Mouse (Mus musculus): ENCODE measurements around the gene Hoxc6.

Hoxc6 gene

DNA sequence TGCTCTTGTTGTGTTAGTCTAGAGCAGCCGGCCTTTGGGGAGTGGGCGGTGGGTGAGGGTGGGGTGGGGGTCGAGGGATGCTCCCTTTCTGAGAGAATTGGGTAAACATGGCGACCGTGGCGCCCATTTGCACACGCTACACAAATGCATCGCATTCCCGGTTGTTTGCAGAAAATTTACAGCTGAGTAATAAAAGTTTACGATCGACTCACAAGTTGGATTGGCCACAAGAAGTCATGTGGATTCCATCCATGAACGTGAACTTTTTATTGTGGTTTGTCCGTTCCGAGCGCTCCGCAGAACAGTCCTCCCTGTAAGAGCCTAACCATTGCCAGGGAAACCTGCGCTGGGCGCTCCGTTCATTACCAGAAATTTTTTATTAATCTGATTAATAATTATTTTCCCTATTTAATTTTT, at the start of gene Hoxc6:
Gene Hoxc6, plus strand, starts transcription at position 319 of the 417 bp plus-strand sequence.
- DNase-seq: no peak

DNA sequence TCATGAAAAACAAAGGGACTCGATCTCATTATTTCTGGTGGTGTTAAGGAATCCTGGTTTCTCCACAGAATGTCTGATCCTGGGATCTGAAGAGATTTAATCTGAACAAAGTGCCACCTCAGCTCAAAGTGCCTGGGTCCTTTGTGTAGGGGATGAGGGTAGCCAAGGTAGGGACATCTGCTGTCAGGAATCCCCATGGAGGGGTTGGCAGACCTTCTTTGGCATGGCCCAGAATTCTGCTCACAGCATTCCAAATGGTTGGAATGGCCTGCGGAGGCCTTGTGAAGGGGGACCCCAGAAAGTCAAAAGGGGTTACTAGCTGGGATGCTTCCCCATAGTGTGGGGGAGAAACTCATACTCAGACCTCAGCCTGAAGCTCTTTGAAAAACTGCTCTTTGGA, 49.2 kb upstream of the Hoxc6 start:
- DNase-seq: no peak

DNA sequence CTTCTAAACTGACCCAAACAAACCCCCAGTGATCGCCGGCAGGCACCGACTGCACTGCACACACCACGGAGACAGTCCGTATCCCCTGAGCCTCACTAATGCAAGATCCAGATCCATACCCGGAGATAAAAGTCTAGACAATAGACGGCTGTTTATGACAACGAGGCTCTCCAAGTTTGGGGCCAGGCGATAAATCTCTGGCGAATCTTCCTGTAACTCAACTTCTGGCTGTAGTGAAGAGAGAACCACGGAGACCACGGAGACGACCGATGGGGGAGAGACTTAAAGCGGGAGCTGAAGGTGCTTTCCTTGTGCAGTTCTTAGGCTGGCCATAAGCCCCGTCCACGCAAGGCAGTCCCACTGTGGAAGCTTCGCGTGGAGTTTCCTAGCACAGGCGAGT, 48.4 kb upstream of the Hoxc6 start:
- no peak for DNase-seq

DNA sequence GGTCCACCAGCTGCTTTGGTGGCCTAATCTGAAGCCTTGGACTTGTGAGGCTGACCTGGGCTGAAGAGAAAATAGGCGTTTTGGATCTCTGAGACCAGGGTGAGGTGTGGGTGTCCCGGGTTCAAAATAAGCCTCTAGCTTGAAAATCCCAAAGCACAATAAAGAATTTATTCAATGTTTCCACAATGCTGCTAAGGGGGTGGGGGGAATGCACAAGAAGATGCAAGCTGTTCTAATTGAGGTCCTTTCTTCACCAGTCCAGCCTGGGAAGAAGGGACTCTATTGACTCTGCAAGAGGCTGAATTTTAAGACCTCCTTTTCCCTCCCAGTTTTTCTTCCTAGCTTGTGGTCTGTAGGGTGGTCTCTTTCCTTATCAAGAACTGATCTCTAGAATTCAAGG, 47.2 kb upstream of the Hoxc6 start:
- no peak for DNase-seq

DNA sequence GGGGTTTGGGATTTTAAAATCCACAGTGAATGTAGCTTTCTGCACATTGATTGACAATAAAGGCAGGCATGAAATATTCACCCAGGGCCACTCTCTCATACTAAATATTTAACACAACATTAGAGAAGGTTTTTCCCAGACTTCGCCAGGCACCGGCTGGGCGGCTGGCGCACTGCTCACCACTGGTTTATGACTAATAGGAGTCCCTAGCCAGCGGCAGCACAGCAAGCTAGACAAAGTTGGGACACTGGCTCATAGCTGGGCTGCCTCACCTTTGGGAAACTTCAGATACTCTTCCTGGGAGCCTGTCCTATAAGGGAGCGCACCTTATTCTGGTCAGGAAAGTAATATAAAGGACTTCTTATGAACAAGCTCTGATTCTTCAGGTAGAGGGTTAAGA, 44.5 kb upstream of the Hoxc6 start:
- DNase-seq: no peak

DNA sequence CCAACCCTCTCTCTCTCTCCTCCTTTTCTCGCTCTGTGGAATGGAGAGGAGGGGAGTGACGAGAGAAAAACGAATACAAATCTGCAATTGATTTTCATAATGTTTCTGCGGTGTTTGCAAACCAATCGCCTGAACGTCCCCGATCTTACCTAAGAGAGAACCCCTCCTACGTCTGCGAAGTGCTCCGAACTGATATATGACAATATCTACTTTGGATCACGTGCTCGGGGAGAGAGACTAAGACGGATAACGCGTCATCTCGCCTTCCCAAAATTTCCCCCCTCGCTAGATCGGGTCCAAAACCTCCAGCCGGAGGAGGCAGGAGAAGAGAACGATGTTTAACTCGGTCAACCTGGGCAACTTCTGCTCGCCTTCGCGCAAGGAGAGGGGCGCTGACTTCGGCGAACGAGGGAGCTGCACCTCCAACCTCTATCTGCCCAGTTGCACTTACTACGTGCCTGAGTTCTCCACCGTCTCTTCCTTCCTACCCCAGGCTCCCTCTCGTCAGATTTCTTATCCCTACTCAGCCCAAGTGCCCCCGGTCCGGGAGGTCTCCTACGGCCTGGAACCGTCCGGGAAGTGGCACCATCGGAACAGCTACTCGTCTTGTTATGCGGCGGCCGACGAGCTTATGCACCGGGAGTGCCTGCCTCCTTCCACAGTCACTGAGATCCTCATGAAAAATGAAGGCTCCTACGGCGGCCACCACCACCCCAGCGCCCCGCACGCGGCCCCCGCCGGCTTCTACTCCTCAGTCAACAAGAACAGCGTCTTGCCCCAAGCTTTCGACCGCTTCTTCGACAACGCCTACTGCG, 43.7 kb upstream of the Hoxc6 start, which contains the start of gene Hoxc11:
Gene Hoxc11, plus strand, starts transcription at position 236 of the 815 bp plus-strand sequence.
- DNase-seq: no peak

DNA sequence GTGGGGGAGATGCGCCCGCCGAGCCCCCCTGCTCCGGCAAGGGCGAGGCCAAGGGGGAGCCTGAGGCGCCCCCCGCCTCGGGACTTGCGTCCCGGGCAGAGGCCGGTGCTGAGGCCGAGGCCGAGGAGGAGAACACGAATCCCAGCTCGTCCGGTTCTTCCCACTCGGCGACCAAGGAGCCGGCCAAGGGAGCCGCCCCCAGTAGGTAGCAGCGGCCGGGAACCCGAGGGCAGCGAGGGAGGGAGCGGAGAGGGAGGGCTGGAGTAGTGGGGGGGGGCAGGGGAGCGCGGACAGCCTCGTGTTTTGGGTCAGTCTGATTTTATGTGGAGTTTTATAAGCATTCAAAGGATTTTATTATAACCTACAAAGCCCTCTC, 43.1 kb upstream of the Hoxc6 start:
- DNase-seq: no peak

DNA sequence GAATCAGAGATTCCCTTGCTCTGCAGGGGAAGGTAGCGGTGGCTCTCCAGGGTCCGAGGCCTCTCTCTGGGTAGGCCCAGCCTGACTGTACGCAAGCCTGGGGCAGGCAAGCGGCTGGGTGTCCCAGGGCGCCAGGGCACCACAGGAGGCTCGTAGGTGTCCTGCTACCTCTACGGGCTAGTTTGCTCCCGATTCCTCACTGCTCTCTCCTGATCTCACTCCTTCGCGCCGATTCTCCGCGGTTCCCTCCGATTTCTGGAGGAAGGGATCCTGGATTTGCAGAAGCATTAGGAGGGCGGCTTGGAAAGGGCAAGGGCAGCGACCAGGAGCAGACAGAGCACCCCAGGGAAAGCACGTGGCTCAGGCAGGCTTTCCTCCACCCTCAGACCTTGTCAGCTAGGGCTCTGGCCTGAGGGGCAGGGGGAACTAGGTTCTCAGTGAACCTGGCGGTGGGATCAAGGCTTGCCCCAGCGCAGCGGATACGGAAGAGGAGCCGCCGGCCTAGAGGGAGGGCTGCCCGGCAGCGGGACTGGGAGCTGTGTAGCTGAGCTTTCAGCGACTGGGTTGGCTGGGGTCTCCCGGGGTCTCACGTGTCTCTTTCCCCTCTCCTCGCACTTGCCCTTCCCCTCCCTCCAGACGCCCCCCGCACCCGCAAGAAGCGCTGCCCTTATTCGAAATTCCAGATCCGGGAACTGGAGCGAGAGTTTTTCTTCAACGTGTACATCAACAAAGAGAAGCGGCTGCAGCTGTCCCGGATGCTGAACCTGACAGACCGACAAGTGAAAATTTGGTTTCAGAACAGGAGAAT, 42.0 kb upstream of the Hoxc6 start:
- no peak for DNase-seq

DNA sequence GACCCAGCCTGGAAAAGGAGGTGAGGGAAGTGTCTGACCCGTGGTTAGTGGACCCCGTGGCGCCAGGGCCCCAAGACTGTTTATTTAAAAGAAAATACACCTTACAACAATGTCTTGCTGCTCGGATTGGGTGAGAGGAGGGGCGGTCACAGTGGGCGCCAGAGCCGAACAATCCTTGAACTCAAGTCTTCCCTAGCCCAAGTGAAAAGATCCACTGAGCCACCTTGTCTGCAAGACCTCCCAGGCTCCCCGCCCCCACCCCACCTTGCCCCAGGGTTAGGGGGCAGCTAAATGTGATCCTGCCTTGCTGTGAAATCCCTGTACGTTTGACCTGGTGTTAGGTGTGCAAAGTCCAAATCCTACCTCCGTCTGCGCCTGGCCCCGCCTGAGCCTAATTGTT, 41.2 kb upstream of the Hoxc6 start:
- DNase-seq: no peak

DNA sequence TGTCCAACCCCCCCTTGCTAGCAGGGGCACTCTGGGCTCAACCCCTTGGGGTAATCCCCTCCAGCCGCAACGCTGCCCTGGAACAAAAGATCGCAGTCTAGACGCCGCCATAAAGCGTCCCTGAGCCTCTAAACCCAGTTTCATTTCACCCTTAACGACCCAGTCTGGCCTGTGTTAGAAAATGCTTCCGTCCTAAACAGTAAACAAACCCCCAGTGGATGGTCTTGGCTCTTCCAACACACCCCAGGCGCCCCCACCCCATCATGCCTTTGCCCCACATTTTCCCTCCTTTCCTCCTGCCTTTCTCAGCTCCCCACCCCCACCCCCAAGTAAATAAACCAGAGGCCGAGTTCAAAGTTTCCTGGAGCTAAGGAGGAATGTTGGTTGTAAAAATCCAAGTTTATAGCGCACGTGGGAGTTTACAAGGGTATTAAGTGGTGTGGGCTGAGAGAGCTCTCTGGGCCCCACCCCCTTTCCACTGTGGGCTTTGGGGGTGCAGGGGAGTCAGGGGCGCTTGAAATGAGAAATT, 38.3 kb upstream of the Hoxc6 start:
- DNase-seq: peak; percentile 32

DNA sequence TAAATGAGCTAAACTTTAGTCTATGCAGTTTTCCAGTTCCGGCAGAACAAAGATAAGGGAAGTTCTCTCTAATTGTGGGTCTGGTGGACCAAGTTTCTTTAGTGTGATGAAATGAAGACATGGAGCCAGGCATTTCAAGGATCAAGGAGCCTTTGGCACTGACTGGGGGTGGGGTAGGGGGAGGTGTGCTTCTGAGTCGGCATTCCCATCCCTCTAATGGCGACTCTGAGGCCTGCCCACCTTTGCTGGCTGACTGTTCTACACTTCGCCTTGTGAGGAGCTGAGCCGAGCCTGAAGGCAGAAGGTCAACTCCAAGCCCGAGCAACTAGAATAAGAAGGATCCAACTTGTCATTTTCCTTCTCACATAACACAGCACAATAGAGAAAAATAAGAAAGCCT, 36.3 kb upstream of the Hoxc6 start:
- DNase-seq: no peak

DNA sequence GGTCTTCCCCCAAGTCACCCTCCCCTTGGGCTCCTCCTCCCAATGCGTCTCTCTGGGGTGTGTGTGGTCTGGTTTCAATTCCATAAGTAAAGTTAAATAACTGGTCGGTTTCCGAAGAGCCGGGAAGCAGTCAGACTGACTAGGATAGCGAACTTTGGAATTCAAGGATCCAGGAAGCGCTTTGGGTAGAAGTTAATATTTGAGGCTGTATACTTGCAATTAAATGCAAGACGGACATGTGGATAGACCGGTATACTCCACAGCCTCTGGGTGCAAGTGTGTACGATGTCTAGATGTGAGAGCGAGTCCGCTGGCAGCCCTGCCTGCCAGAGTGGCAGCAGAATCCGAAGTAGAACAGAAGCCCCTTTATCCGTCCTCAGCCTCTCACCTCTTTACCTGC, 35.6 kb upstream of the Hoxc6 start:
- peak; percentile 38 for DNase-seq

DNA sequence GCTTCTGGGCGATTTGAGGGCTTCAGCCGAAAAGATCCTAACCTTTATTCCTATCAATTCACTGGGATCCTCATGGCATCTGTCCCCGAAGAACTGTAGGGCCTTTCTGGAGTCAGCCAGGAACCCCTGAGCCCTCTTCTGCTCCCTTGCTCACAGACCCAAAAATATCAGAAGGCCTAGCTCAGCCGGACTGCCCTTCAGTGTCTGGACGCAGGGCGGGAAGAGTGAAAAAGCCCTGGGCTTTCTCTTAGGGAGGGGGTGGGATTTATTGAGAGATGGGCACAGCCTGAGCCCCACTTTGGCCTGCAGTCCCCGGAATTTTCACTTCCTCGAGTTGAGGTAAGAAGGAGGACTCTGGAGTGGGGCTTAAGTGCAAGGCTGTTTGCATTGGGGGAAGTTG, 34.8 kb upstream of the Hoxc6 start:
- no peak for DNase-seq

DNA sequence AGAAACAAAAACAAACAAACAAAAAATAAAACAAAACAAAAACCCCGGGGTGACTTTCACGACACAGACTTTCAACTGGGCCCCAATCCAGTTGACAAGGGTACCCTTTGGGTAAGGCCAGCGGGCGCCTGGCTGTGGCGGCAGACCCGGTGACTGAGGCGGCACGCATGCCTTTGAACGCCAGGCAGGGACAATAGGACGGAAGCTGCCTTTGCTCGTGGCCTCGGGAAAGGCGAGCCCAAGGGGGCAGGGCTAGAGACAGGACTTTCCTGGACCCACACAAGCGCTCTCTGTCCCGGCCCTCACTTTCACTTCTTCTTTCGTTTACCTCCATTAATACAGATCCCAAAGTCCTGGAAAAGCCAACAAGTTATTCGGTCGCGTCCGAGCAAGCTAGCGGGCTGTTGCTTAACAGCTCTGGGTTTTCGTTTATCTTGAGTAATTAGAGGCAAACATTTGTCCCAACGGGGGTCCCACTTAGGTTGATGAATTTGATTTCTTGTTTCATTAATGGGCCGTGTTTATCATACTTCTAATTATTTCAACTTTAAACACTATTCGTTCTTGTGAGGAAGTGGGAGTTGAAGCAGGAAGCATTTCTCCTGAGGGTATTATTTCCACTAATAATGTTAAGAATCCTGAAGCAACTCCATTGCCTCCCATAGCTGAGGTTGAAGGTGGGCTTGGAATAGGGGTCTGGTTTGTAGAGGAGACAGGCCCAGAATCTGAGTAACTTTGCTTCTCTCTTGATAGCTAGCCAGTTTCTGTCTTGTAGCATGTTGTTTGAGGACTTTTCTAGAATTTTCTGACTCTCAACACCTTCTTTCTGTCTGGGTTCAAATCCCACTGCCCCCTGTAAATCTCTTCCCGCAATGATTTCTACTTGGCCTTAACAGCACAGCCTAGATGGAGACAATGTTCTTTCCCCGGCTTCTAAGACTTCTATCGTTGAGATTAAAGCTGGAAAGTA, 34.1 kb upstream of the Hoxc6 start:
- DNase-seq: peak; percentile 61

DNA sequence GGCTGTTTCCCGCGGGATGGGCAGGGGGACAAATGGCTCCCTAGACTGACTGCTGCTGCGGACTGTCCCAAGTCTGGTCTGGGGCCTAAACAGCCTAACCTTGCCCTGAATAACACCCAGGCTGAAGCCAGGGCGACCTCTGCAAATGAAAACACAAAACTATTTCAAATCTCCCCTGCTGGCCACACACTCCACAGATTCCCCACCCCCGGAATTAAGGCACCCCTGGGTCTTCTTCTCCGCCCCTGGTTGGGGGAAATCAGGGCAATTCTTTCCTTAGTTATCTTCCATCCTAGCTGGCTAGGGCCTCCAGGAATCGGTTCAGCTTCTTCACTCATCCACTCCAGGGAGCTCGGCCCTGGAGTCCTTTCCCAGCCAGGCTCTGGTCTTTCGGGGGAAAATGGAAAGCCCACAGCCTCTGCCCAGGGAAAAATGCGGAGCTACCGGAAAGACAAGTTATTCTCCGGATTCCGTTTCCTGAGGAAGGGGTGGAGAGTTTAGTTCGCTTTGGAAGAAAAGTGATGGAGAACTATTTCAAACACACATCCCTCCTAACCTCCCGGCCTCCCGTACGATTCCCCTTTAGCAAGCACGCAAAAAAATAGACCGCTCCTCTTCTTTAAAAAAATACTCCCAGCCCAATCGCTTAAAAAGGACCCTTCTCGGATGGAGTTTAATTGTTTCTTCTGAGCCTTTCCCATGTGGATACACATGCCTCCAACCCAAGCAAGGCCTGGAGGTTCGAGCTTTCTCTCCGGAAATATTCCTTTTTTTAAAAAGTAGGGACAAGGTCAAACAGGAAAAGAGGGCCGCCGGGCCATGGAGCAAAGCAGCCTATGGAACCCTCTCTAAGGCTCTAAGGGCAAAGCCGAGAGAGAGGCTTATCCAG, 32.8 kb upstream of the Hoxc6 start:
- no peak for DNase-seq

DNA sequence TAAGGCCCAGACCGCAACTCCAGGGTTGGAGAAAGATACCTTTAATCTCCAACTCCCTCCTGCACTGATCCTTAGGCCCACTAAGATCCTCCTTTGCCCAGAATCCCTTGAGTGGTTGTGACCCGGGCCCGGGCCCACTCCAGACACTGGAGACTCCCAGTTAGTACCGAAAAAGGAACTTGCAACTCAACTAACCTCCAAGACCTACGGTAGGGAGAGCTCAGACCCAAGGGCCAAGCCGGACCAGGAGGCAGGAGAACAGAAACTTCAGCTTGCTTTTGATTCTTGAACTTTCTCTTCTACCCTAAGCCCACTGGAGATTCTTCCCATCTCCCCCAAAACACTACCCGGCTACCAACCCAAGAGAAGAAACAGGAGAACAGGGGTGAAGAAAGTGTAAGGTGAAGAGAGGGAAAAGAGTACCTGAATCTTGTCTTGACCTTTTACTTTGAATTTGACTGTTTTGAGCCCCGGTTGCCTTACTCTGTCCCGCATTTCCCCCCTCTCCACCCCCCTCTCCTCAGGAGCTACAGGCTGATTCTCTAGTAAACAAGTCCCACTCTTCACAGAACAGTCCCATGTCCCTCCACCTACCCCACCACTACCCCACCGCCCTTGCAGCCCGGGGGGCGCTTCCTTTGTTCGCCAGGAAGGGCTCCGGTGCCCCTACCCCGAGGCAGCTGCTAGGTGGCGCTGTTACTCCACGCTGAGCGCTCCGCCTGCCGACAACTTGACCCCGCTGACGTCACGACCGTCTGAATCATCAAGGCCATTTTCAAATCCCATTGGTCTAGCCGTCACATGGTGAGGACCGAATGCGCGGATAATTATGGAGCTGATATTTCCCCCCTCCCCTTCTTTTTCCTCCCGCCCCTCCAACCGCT, 31.9 kb upstream of the Hoxc6 start:
- DNase-seq: peak; percentile 90

DNA sequence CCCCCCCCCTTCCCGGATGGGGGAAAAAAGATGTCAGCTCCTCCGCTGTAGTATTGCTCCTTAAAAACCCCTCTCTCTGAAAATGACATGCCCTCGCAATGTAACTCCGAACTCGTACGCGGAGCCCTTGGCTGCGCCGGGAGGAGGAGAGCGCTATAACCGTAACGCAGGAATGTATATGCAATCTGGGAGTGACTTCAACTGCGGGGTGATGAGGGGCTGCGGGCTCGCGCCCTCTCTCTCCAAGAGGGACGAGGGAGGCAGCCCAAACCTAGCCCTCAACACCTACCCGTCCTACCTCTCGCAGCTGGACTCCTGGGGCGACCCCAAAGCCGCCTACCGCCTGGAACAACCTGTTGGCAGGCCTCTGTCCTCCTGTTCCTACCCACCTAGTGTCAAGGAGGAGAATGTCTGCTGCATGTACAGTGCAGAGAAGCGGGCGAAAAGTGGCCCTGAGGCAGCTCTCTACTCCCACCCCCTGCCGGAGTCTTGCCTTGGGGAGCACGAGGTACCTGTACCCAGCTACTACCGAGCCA, 31.2 kb upstream of the Hoxc6 start, which contains the start of gene Hoxc10:
Gene Hoxc10, plus strand, starts transcription at position 21 of the 536 bp plus-strand sequence.
- no peak for DNase-seq

DNA sequence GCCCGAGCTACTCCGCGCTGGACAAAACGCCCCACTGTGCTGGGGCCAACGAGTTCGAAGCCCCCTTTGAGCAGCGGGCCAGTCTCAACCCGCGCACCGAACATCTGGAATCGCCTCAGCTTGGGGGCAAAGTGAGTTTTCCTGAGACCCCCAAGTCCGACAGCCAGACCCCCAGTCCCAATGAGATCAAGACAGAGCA, 30.8 kb upstream of the Hoxc6 start, which contains the start of gene Hoxc5:
Gene Hoxc5, plus strand, starts transcription at position 132 of the 199 bp plus-strand sequence.
- DNase-seq: no peak

DNA sequence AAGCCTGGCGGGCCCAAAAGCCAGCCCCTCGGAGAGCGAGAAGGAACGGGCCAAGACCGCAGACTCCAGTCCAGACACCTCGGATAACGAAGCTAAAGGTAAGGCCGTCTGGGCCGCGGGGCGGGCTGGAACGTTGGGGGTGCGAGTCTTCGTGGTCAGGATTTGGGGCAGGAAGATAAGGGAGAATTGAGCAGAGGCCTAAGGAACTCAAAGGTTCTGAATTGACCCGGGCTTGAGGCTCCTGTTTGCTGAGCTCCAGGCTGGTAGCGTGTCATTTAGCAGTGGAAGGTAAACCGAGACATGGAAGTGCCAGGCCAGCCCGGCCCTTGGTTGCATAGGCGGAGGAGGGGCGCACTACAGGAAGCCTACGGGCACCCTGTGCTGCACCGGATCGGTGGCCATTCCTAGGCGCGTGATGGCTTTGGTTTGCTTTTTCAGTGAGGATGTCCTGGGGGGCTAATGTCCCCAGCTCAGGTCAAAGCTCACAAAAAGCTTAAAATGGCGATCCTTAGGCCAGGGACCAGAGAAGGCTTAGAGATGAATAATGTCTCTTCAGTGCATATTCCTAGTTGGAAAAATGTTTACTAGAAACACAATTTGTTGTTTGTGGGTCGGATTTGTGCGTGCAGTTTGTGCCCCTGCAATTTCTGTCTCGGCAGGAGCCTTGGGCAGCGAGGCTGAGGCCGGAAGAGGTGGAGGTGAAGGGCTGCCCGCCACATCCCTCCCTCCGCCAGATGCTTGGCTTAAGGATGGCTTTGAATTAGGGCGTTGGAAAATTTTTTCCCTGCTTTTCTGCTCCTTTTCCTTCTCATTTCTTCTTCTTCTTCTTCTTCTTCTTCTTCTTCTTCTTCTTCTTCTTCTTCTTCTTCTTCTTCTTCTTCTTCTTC, 30.3 kb upstream of the Hoxc6 start:
- no peak for DNase-seq

Data from retina, postnatal 1 day (tissue).